Mouse (Mus musculus) embryonic facial prominence, embryonic 14.5 days (tissue): ENCODE data around the gene Irs2. TPM values are rescaled to one million over a fixed set of nuclear protein-coding genes. Genes with fewer than 3 reads are reported as not detected.

Experiments
- ATAC-seq: fragments of 200-750 bp; cut with Nextera tagmentation; 2 replicates; pipeline ENCODE4 v1.8.0; 2017; ENCODE audit warnings: low read depth, moderate number of reproducible peaks, moderate TSS enrichment
- DNase-seq: peaks from one replicate; pipeline ENCODE4 v3.0.0-alpha.2; 2015; ENCODE audit warnings: low spot score
- H3K27ac ChIP-seq: fragments of 300-500 bp; sonication (generic); replicated peaks from 2 replicates; pipeline ENCODE4 v1.5.1; 2014; ENCODE audit warnings: low read depth, mild to moderate bottlenecking, low read length, moderate library complexity
- H3K27me3 ChIP-seq: fragments of 300-500 bp; sonication (generic); replicated peaks from 2 replicates; pipeline ENCODE4 v1.6.1; 2014; ENCODE audit warnings: low read length; ENCODE audit not compliant: control insufficient read depth, insufficient read depth
- H3K36me3 ChIP-seq: fragments of 300-500 bp; sonication (generic); 2 replicates; pipeline ENCODE4 v1.6.1; 2014; ENCODE audit warnings: low read length, mixed read lengths; ENCODE audit not compliant: control insufficient read depth, insufficient read depth
- H3K4me1 ChIP-seq: fragments of 300-500 bp; sonication (generic); 2 replicates; pipeline ENCODE4 v1.6.1; 2014; ENCODE audit warnings: antibody characterized with exemption, low read length; ENCODE audit not compliant: control insufficient read depth, insufficient read depth
- H3K4me2 ChIP-seq: fragments of 300-500 bp; sonication (generic); 2 replicates; pipeline ENCODE4 v1.6.1; 2014; ENCODE audit warnings: low read depth, mild to moderate bottlenecking, low read length, moderate library complexity, mixed read lengths
- H3K4me3 ChIP-seq: fragments of 300-500 bp; sonication (generic); 2 replicates; pipeline ENCODE4 v1.5.1; 2014; ENCODE audit warnings: low read depth, mild to moderate bottlenecking, low read length
- H3K9ac ChIP-seq: fragments of 300-500 bp; sonication (generic); 2 replicates; pipeline ENCODE4 v1.6.1; 2014; ENCODE audit warnings: low read depth, mild to moderate bottlenecking, low read length, moderate library complexity, mixed read lengths
- H3K9me3 ChIP-seq: fragments of 300-500 bp; sonication (generic); 2 replicates; pipeline ENCODE4 v1.6.1; 2016; ENCODE audit warnings: low read length; ENCODE audit not compliant: control insufficient read depth
- WGBS: fragments of 180-500 bp; shearing (Covaris S2); extraction: QIAGEN DNeasy Blood & Tissue Kit; methylation state at CpG from one replicate; pipeline ENCODE4 v1.1.7; 2014; 5-methylcytosine and 5-hydroxymethylcytosine counted together
- polyA plus RNA-seq: library from polyadenylated mRNA; unstranded; fragments of >200 nt; fragmentation: Nextera tagmentation; extraction: Ambion mirVana; gene quantifications from 2 replicates; pipeline ENCODE4 v1.2.1, GENCODE M21; 2014

Irs2 gene
- polyA plus RNA-seq, 1 experiment from 2014 or later = 5.9 TPM

- Histone ChIP-seq H3K27me3 (no peaks in the 10 kb centered on the region), H3K36me3 (no peaks in the 10 kb centered on the region), H3K9me3 (no peaks in the 10 kb centered on the region), H3K27ac (no peak overlapping the region), H3K9ac (no peak overlapping the region), H3K4me1 (peaks cover 5% of the 10 kb centered on the region), H3K4me3 (no peak overlapping the region), H3K4me2 (no peak overlapping the region)
- DNase-seq = no peak
- ATAC-seq = no peak
- WGBS = 66% methylated on average over 3 of the region's 3 CpGs
Measured at GRCm38 (mm10) chr8:11011787-11012485, 3.7 kb upstream of the Irs2 start.

DNA sequence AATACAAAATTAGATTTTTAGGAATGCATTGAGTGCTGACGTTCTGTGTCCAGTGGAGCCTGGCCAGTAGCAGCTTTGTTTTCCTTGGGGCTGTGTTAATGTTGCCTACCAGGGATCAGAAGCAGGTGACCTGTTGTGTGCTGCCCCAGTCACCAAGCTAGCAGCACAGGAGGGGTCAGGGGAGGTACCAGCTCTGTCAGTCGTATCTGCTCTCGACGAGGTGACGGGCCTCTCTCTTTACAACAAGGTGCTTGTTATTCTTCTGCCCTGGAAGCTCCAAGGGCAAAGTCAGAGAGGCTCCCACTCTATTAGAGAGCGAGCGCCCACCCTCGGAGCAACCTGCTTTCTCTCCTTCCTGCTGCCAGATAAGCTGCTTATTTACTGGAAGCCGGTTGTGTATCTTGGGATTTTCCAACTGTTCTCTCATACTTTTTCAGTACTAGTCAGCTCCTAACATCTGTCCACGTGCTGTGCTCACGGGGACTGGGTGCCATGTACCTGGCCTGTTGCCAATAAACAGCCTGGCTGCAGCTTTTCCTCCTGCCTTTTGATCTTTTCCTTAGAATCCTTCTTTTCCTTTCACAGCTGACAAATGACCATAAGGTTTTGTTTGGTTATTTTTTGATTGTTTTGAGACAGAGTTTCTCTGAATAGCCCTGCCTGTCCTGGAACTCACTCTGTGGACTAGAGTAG lies 2.8 kb upstream of the Irs2 start:
- peak overlapping the region; percentile 20; the same call in 1 of the 2 replicates for H3K9ac ChIP-seq

DNA sequence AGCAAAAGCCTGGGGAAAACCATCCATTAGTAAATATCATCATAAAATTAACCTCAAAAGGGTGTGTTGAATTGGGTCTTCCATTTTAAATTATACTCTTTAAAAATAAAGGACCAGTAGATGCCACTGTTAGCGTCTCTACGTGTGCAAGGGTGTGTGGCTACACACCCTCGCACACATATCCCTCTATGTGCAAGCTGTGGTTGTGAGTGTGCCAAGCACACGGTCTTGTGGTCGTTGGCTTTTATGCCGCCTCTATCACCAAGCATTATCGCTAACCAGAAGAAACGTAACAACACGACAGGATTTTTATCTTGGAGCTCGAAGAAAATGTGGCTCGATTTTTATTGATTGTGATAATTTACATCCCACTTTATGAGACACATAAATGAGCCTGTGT lies 2.1 kb upstream of the Irs2 start:
- Histone ChIP-seq H3K4me1 (peaks cover 20% of the 10 kb centered on the region), H3K27me3 (no peaks in the 10 kb centered on the region; the same call in 1 of the 2 replicates), H3K9ac (no peak overlapping the region), H3K4me3 (peak overlapping the region; percentile 88; the same call in 1 of the 2 replicates), H3K27ac (peak overlapping the region; percentile 99; the same call in 1 of the 2 replicates), H3K9me3 (no peaks in the 10 kb centered on the region), H3K36me3 (0 out of 2 replicates have a peak, but pooled peaks cover 10% of the 10 kb centered on the region), H3K4me2 (peak overlapping the region; percentile 89)
- no peak for ATAC-seq
- WGBS = 50% methylated on average over 11 of the region's 11 CpGs
- DNase-seq = no peak

More for the DNA sequence above, 2.8 kb upstream of the Irs2 start:
- Histone ChIP-seq H3K27me3 (no peaks in the 10 kb centered on the region; the same call in 1 of the 2 replicates), H3K4me2 (no peak overlapping the region), H3K27ac (no peak overlapping the region), H3K4me1 (peaks cover 13% of the 10 kb centered on the region), H3K36me3 (0 out of 2 replicates have a peak, but pooled peaks cover 5% of the 10 kb centered on the region), H3K9me3 (no peaks in the 10 kb centered on the region), H3K4me3 (no peak overlapping the region)
- ATAC-seq (no peak), DNase-seq (peak; percentile 30)
- WGBS = 25% methylated on average over 11 of the region's 11 CpGs

- under 1% methylated on average over 46 of the region's 62 CpGs for WGBS
- ATAC-seq (peak; percentile 73), DNase-seq (peak; percentile 95)
- peak overlapping the region; percentile 89 for H3K4me2 ChIP-seq
- H3K9me3 ChIP-seq = no peaks in the 10 kb centered on the region
- peak overlapping the region; percentile 88 for H3K4me3 ChIP-seq
- H3K27ac ChIP-seq = peak overlapping the region; percentile 99
- peaks cover 28% of the 10 kb centered on the region for H3K4me1 ChIP-seq
- H3K36me3 ChIP-seq = 0 out of 2 replicates have a peak, but pooled peaks cover 18% of the 10 kb centered on the region
- peak overlapping the region; percentile 94 for H3K9ac ChIP-seq
- H3K27me3 ChIP-seq = no peaks in the 10 kb centered on the region; the same call in 1 of the 2 replicates
Measured at GRCm38 (mm10) chr8:11009431-11010071, 1.3 kb upstream of the Irs2 start.

- DNase-seq (peak; percentile 98), ATAC-seq (peak; percentile 88)
- H3K9me3 ChIP-seq = no peaks in the 10 kb centered on the region
- H3K27ac ChIP-seq = peak overlapping the region; percentile 99
- peak overlapping the region; percentile 94 for H3K9ac ChIP-seq
- H3K27me3 ChIP-seq = no peaks in the 10 kb centered on the region; the same call in 1 of the 2 replicates
- peak overlapping the region; percentile 89 for H3K4me2 ChIP-seq
- WGBS = 0% methylated on average over 20 of the region's 73 CpGs
- 0 out of 2 replicates have a peak, but pooled peaks cover 20% of the 10 kb centered on the region for H3K36me3 ChIP-seq
- H3K4me1 ChIP-seq = peaks cover 34% of the 10 kb centered on the region
- peak overlapping the region; percentile 88 for H3K4me3 ChIP-seq
Measured at GRCm38 (mm10) chr8:11008842-11009420, 673 bp upstream of the Irs2 start.

- H3K4me1 ChIP-seq = peaks cover 44% of the 10 kb centered on the region
- 1% methylated on average over 41 of the region's 88 CpGs for WGBS
Measured at GRCm38 (mm10) chr8:11007581-11008378, 478 bp downstream of the Irs2 start.

DNA sequence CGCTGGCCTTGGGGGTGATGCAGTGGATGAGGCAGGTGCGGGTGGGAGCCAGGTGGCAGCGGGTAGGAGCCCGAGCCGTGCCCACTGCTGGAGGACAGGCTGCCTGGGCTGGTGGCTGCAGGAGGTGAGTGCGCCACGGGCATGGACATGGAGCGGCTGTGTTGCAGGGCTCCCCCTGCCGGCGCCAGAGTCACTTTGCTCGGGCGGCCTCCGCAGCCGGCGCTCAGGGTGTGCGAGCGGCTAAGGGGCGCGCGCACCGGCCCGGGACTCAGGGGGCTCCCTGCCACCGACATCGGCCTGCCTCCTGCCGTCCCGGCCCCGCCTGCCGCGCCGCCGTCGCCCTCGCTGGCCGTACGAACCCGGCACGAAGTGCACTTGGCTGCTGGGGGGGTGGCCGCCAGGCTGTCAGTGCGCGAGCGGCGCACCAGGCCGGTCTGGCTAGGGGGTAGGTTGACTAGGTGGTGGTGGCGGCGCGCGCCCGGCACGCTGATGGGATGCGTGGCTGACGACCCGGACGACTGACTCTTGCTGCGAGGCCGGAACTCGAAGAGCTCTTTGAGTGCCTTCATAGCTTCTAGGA lies 1.2 kb downstream of the Irs2 start:
- H3K27ac ChIP-seq = peak overlapping the region; percentile 99
- H3K9ac ChIP-seq = peak overlapping the region; percentile 94
- H3K4me3 ChIP-seq = peak overlapping the region; percentile 88
- peaks cover 51% of the 10 kb centered on the region for H3K4me1 ChIP-seq
- peak; percentile 92 for DNase-seq
- WGBS = 1% methylated on average over 15 of the region's 56 CpGs
- 0 out of 2 replicates have a peak, but pooled peaks cover 20% of the 10 kb centered on the region for H3K36me3 ChIP-seq
- peak overlapping the region; percentile 89 for H3K4me2 ChIP-seq
- H3K9me3 ChIP-seq = no peaks in the 10 kb centered on the region
- no peaks in the 10 kb centered on the region; the same call in 1 of the 2 replicates for H3K27me3 ChIP-seq
- peak; percentile 62 for ATAC-seq

More at GRCm38 (mm10) chr8:11007581-11008378, 478 bp downstream of the Irs2 start:
- H3K36me3 ChIP-seq = 0 out of 2 replicates have a peak, but pooled peaks cover 20% of the 10 kb centered on the region
- H3K4me2 ChIP-seq = peak overlapping the region; percentile 89
- DNase-seq = peak; percentile 63
- H3K9ac ChIP-seq = peak overlapping the region; percentile 94
- H3K4me3 ChIP-seq = peak overlapping the region; percentile 88
- H3K27ac ChIP-seq = peak overlapping the region; percentile 99
- ATAC-seq = no peak
- H3K27me3 ChIP-seq = no peaks in the 10 kb centered on the region; the same call in 1 of the 2 replicates
- no peaks in the 10 kb centered on the region for H3K9me3 ChIP-seq
